Comparison of ENCODE assay signal across 23 mouse cellular contexts in genomic region chr19:43064155-43064554, GRCm38 (mm10).
DNase-seq lines count a peak whose midpoint lies in the region.
"Had no signal": no experiment of that assay in that cellular context is flagged by ENCODE, and none has a peak within 500 bp of the region (broad histone marks: within the 10 kb centered on the region; RNA-seq: fewer than 3 reads in every experiment).

No protein-coding gene starts in this region.

- no peaks in the 10 kb centered on the region for H3K27me3 ChIP-seq in hindbrain, embryonic 10.5 days (ENCODE audit: insufficient read depth, poor library complexity, severe bottlenecking)
- H3K27me3 ChIP-seq: embryonic facial prominence, embryonic 12.5 days; heart, embryonic 15.5 days; hindbrain, embryonic 13.5 days; liver, embryonic 13.5 days; midbrain, embryonic 12.5 days; neural tube, embryonic 12.5 days had no signal

- 89% methylated on average over 2 of the region's 2 CpGs for WGBS in hindbrain, embryonic 10.5 days

- DNase-seq in heart, adult 8-10 months (ENCODE audit: low spot score), result peak; percentile 5
- DNase-seq in heart, adult 11 months, result no peak
- peak; percentile 2 for DNase-seq in kidney, postnatal 14 days
- no peak for DNase-seq in kidney, postnatal 25 days
- peak; percentile 31 for DNase-seq in lung, postnatal 10 days
- DNase-seq in lung, postnatal 4 days, result no peak
- no peak for DNase-seq in thymus, adult 18-20 months
- DNase-seq in hindbrain, embryonic 10.5 days (ENCODE audit: low spot score), result no peak
- DNase-seq: cerebellum, adult 8-10 months; gastrocnemius, postnatal 10 days; heart, adult 18-20 months; kidney, postnatal 36 days; left cerebral cortex, postnatal 4 days; liver, embryonic 13.5 days; right cerebral cortex, adult 18-20 months; thymus, postnatal 4 days had no signal

- H3K27ac ChIP-seq in hindbrain, embryonic 10.5 days, result no peak overlapping the region
- H3K27ac ChIP-seq: embryonic facial prominence, embryonic 12.5 days; heart, embryonic 15.5 days; hindbrain, embryonic 13.5 days; left cerebral cortex, adult 2 months; liver, embryonic 13.5 days; midbrain, embryonic 12.5 days; neural tube, embryonic 12.5 days had no signal

- no peaks in the 10 kb centered on the region for H3K36me3 ChIP-seq in hindbrain, embryonic 10.5 days
- H3K36me3 ChIP-seq: embryonic facial prominence, embryonic 12.5 days; G1E; heart, embryonic 15.5 days; hindbrain, embryonic 13.5 days; liver, embryonic 13.5 days; midbrain, embryonic 12.5 days; neural tube, embryonic 12.5 days had no signal

- no peak overlapping the region for H3K4me3 ChIP-seq in hindbrain, embryonic 10.5 days
- H3K4me3 ChIP-seq: embryonic facial prominence, embryonic 12.5 days; heart, embryonic 15.5 days; hindbrain, embryonic 13.5 days; left cerebral cortex, adult 2 months; liver, embryonic 13.5 days; midbrain, embryonic 12.5 days; neural tube, embryonic 12.5 days had no signal

- no peaks in the 10 kb centered on the region for H3K9me3 ChIP-seq in hindbrain, embryonic 10.5 days
- H3K9me3 ChIP-seq: embryonic facial prominence, embryonic 12.5 days; G1E; heart, embryonic 15.5 days; hindbrain, embryonic 13.5 days; liver, embryonic 13.5 days; midbrain, embryonic 12.5 days; neural tube, embryonic 12.5 days had no signal

- no peaks in the 10 kb centered on the region; the same call in 1 of the 2 replicates for H3K4me1 ChIP-seq in hindbrain, embryonic 10.5 days (replicated peaks)
- H3K4me1 ChIP-seq: embryonic facial prominence, embryonic 12.5 days; heart, embryonic 15.5 days; liver, embryonic 13.5 days; midbrain, embryonic 12.5 days; neural tube, embryonic 12.5 days had no signal

Comparison
In these comparisons a context has a peak if more than half of its experiments do, and no peak if none do; other contexts are left out.
1. DNase-seq: peak in heart, adult 8-10 months (single experiment), kidney, postnatal 14 days (single experiment) and lung, postnatal 10 days (single experiment); none in heart, adult 11 months (single experiment), kidney, postnatal 25 days (0 of 2), lung, postnatal 4 days (0 of 2), thymus, adult 18-20 months (0 of 2) and hindbrain, embryonic 10.5 days (single experiment).